Mouse (Mus musculus) embryonic facial prominence, embryonic 10.5 days (tissue): ENCODE results near the gene Rab1b. TPM values are rescaled to one million over a fixed set of nuclear protein-coding genes. Genes with fewer than 3 reads are reported as not detected.
A peak's percentile ranks its signal among the peaks of the same experiment; 100 is the strongest.
"Not testable (repeated sequence)": the region's sequence is repeated elsewhere in the genome, so short reads cannot be mapped to it uniquely, and the experiment has no call there.

Source experiments
- DNase-seq: peaks from one replicate; pipeline ENCODE4 v3.0.0-alpha.2; 2017; ENCODE audit warnings: low spot score
- H3K27ac ChIP-seq: fragments of 300-500 bp; sonication (generic); replicated peaks from 2 replicates; pipeline ENCODE4 v1.5.1; 2016; ENCODE audit warnings: mild to moderate bottlenecking
- H3K27me3 ChIP-seq: fragments of 300-500 bp; sonication (generic); replicated peaks from 2 replicates; pipeline ENCODE4 v1.6.1; 2016; ENCODE audit warnings: low read depth, mild to moderate bottlenecking; ENCODE audit not compliant: poor library complexity, severe bottlenecking
- H3K36me3 ChIP-seq: fragments of 300-500 bp; sonication (generic); replicated peaks from 2 replicates; pipeline ENCODE4 v1.6.1; 2016; ENCODE audit warnings: mild to moderate bottlenecking, moderate library complexity
- H3K4me1 ChIP-seq: fragments of 300-500 bp; sonication (generic); 2 replicates; pipeline ENCODE4 v1.6.1; 2016
- H3K4me3 ChIP-seq: fragments of 300-500 bp; sonication (generic); 2 replicates; pipeline ENCODE4 v1.5.1; 2016; ENCODE audit warnings: mild to moderate bottlenecking, moderate library complexity
- H3K9me3 ChIP-seq: fragments of 300-500 bp; sonication (generic); 2 replicates; pipeline ENCODE4 v1.6.1; 2016; ENCODE audit warnings: mild to moderate bottlenecking
- WGBS: fragments of 180-500 bp; shearing (Covaris S2); methylation state at CpG from one replicate; pipeline ENCODE4 v1.1.7; 2016; 5-methylcytosine and 5-hydroxymethylcytosine counted together
- polyA plus RNA-seq: library from polyadenylated mRNA; unstranded; fragments of >200 nt; fragmentation: Nextera tagmentation; extraction: Ambion mirVana; gene quantifications from 2 replicates; pipeline ENCODE4 v1.2.1, GENCODE M21; 2016

Rab1b gene
- polyA plus RNA-seq, 1 experiment from 2014 or later, result 266 TPM

DNA sequence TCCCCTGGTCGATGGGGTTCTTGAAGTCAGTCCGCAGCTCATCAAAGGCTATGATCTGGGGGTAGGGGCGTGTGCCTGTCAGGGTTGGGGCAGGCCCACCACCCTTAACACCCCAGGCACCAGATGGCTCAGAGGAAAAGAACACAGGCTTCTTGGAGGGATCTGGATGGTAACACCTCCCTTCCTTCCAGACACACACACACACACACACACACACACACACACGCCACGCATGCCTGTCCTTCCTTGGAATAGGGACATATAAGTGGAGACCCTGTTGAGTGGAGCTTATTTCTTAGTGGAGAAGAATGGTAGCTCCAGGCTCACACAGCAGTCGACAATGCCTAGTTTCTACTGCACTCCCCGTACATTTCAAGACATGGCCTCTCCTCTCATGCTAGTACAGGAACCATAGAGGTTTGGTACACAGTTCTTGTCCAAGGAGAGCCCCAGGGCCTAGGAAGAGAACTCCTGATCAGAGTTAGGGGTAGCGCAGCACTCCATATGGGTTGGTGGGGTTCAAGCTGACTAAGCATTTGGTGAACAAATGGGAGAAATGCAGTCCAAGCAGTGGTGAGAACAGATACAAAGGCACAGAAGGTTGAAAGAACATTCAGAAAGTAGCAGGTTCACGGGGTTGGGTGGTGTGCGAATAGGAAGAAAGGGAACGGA is 12.0 kb downstream of the Rab1b start:
- Histone ChIP-seq H3K27ac (no peak overlapping the region), H3K9me3 (no peaks in the 10 kb centered on the region), H3K4me1 (peaks cover 65% of the 10 kb centered on the region), H3K36me3 (peaks cover 51% of the 10 kb centered on the region), H3K4me3 (peak overlapping the region; percentile 80), H3K27me3 (peaks cover 21% of the 10 kb centered on the region)
- WGBS, result 47% methylated on average over 11 of the region's 11 CpGs
- no peak for DNase-seq

DNA sequence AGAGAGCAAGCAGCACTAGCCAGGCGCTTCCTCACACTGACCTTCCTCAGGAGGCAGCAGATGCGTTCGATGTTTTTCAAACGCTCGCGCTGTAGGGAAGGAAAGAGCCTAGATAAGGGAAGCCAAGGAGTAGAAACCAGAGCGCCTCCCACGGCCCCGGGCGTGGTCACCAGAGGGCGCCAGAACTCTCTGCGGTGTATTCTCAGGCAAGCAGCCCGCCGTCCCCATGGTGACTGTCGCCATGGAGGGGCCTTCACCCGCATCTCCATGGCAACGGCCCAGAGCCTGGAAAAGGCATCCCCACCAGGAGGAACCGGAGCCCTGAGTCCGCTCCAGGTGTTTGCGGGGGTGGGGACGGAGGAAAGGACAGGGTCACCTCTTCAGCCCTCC is 12.6 kb downstream of the Rab1b start:
- Histone ChIP-seq H3K4me3 (peak overlapping the region; percentile 80), H3K36me3 (peaks cover 46% of the 10 kb centered on the region), H3K27ac (no peak overlapping the region), H3K27me3 (peaks cover 21% of the 10 kb centered on the region), H3K9me3 (no peaks in the 10 kb centered on the region), H3K4me1 (peaks cover 63% of the 10 kb centered on the region)
- WGBS, result under 1% methylated on average over 21 of the region's 21 CpGs
- DNase-seq, result peak; percentile 98

GRCm38 (mm10) chr19:5093481-5094242 is 13.2 kb downstream of the Rab1b start:
- Histone ChIP-seq H3K9me3 (no peaks in the 10 kb centered on the region), H3K27ac (no peak overlapping the region), H3K27me3 (peaks cover 21% of the 10 kb centered on the region), H3K36me3 (peaks cover 42% of the 10 kb centered on the region), H3K4me3 (peak overlapping the region; percentile 80), H3K4me1 (peaks cover 63% of the 10 kb centered on the region)
- DNase-seq, result peak; percentile 23
- WGBS, result 76% methylated on average over 12 of the region's 12 CpGs

- 92% methylated on average over 10 of the region's 10 CpGs for WGBS
- no peak overlapping the region for H3K27ac ChIP-seq
- no peaks in the 10 kb centered on the region for H3K9me3 ChIP-seq
- H3K4me1 ChIP-seq, result peaks cover 56% of the 10 kb centered on the region
- H3K4me3 ChIP-seq, result no peak overlapping the region; the same call in 1 of the 2 replicates
- H3K27me3 ChIP-seq, result peaks cover 17% of the 10 kb centered on the region
- DNase-seq, result no peak
- peaks cover 42% of the 10 kb centered on the region for H3K36me3 ChIP-seq
These were observed 14.8 kb downstream of the Rab1b start for GRCm38 (mm10) chr19:5092083-5092482.

DNA sequence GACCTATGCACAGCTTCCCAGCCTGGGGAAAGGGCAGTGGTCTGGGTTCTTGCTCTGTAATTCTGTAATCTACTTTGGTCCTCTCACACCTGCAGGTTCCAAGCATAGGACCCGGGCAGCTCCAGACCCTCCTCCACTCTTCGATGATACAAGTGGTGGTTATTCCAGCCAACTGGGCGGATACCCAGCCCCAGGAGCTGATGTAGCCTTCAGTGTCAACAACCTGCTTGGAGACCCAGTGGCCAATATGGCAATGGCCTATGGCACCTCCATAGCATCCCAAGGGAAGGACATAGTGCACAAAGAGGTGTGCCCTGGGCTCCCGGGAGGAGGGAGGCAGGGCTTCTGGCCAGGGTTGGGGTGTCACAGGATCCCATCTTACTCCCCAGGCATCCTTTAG is 17.5 kb downstream of the Rab1b start:
- H3K4me3 ChIP-seq, result peak overlapping the region; percentile 90
- WGBS, result 89% methylated on average over 4 of the region's 4 CpGs
- no peak overlapping the region for H3K27ac ChIP-seq
- H3K4me1 ChIP-seq, result peaks cover 41% of the 10 kb centered on the region
- DNase-seq, result no peak
- no peaks in the 10 kb centered on the region for H3K9me3 ChIP-seq
- H3K36me3 ChIP-seq, result peaks cover 42% of the 10 kb centered on the region
- peaks cover 23% of the 10 kb centered on the region for H3K27me3 ChIP-seq

DNA sequence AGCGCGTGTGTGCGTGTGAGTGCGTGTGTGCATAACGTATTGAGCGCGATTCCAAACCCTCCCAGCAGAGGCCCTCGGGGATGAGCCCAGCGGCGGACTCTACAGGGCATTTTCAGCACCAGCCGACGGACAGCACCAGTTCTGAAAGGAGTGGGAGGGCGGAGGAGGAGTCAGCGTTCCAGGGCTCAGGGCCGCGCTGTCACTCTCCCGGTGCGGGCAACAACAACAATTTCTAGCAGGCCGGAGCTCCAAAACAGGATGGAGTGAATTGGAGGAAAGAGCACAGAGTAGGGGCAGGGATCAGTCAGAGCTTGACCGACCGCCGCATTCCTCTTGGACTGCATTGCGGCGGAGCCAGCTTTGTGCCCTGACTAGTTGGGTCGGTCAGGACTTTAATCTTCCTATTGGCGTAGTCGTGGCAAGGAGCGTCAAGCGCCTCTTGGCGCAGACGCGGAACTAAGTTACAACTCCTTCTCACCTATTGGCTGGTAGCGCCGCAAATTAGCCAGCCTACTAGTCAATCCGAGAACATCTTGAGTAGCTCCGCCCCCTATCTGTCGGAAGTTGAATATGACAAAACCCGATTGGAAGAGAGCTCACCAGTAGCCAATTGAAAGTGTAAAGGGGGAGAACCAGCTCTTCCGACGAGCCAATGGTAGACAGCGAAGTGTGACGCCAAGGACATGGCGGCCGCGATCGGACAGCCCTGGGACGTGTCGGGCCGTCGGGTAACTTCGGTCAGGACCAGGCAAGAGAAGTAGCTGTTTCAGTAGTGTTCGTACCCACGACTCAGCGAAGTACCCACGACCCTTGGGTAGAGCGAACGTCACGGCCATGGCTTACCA is 18.8 kb downstream of the Rab1b start, which contains the start of gene Yif1a:
Gene Yif1a (plus strand): TSS at position 655 of the 845 bp plus-strand sequence.
- Histone ChIP-seq H3K9me3 (no peaks in the 10 kb centered on the region), H3K27me3 (peaks cover 35% of the 10 kb centered on the region), H3K36me3 (peaks cover 34% of the 10 kb centered on the region), H3K4me1 (peaks cover 31% of the 10 kb centered on the region), H3K4me3 (peak within 1 kb of the TSS; percentile 90), H3K27ac (peak within 1 kb of the TSS; percentile 84)
- DNase-seq, result peak; percentile 95
- under 1% methylated on average over 58 of the region's 58 CpGs for WGBS

GRCm38 (mm10) chr19:5086533-5086932 is 20.3 kb downstream of the Rab1b start:
- WGBS, result 54% methylated on average over 4 of the region's 4 CpGs
- DNase-seq, H3K4me3 ChIP-seq, H3K27ac ChIP-seq, H3K9me3 ChIP-seq: not testable (repeated sequence)
- H3K27me3 ChIP-seq, result peaks cover 51% of the 10 kb centered on the region
- peaks cover 19% of the 10 kb centered on the region for H3K36me3 ChIP-seq
- peaks cover 34% of the 10 kb centered on the region for H3K4me1 ChIP-seq

DNA sequence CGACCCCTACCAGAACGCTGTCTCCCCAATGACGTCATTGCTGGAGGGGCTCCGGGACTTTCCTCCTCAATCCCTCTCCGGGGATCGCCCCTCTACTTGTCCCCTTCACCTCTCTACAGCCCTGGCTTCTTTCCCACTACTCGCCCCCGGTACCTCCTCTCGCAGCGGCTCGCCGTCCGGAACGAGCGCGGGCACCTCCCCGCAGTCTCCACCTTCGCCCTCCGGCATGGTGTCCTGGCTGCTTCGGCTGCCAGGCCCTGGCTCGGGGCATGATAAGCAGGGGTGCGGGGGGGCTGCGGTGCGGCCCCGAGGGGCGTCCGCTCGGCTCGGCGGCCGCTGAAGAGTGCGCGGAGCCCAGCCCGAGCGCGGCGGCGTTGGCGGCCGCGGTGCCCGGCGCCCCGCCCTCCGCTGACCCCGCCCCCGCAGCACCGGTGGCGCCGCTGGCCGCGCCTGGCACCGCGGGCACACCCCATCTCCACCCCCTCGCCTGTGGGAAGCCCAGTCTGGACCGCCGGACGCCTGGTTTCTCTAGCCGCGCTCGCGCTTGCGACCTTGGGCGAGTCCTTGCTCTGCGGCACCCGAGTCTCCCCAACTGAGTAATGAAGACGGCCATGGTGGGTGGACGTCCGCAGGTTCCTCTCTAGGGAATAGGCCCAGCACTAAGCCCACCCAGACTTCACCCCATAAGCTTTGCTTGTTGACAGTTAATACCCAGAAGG is 21.6 kb downstream of the Rab1b start, which contains the start of gene Tmem151a:
Gene Tmem151a (minus strand): TSS at position 387 of the 719 bp plus-strand sequence.
- H3K9me3 ChIP-seq, result no peaks in the 10 kb centered on the region

DNA sequence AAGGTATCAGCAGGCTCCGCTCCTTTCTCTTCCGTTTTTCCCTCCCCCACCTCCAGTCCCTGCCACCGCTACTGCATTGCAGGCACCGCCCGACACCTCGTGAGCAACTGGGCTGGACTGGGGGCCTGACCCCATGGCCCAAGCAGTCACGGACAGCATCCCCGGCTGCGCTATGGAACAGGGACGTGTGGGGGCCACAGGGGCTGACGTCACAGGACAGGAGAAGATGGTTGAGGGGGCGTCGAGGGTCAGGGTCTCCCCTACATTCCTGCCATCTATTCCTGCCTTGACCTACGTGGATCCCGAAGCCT is 22.1 kb downstream of the Rab1b start:
- WGBS, result 5% methylated on average over 15 of the region's 15 CpGs
- peak overlapping the region; percentile 58 for H3K4me3 ChIP-seq
- H3K36me3 ChIP-seq, result peaks cover 1% of the 10 kb centered on the region
- H3K4me1 ChIP-seq, result peaks cover 34% of the 10 kb centered on the region
- peaks cover 68% of the 10 kb centered on the region for H3K27me3 ChIP-seq
- H3K9me3 ChIP-seq, result no peaks in the 10 kb centered on the region
- H3K27ac ChIP-seq, result no peak overlapping the region
- DNase-seq, result no peak

More for the DNA sequence above, 21.6 kb downstream of the Rab1b start, which contains the start of gene Tmem151a:
- no peak for DNase-seq
- peak within 1 kb of the TSS; percentile 58 for H3K4me3 ChIP-seq
- H3K36me3 ChIP-seq, result peaks cover 6% of the 10 kb centered on the region
- H3K27ac ChIP-seq, result no peak within 1 kb of the TSS
- peaks cover 63% of the 10 kb centered on the region for H3K27me3 ChIP-seq
- WGBS, result under 1% methylated on average over 69 of the region's 69 CpGs
- peaks cover 34% of the 10 kb centered on the region for H3K4me1 ChIP-seq

DNA sequence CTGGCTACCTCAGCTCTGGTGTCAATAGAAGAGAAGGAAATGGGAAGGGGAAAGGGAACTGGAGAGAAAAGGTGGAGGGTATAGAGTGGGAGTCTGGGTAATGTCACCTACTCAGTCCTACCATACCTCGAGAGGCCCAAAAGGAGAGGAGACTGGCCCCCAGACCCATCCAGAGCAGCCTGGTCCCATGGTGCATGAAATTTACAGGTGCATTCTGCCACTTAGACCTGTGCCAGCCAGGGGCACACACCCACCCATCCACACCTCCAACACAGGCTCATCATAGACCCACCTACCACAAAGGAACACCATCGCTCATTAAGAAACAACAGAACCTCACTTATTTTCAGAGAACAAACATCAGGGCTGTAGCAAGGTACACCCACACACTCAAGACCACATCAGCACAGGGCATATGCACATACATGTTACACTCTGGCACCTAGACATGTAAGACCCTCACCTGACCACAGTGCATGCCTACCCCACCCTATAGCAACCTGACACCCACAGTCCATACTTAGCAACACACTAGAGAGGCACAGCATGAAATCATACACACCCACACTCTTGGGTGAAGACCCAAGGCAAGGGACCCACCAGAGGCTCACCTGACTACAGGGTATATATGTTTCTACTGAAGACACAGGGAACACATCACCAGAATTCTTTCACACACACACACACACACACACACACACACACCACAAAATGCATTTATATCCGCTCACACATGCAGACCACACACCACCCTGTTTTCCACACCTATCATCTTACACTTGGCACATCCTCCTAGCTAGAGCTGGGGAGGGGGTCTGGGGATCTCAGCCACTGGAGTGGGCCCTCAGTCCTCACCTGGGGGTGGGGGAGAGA is 22.7 kb downstream of the Rab1b start:
- 73% methylated on average over 3 of the region's 3 CpGs for WGBS
- Histone ChIP-seq H3K27me3 (peaks cover 73% of the 10 kb centered on the region), H3K4me3 (peak overlapping the region; percentile 58; the same call in 1 of the 2 replicates)

DNA sequence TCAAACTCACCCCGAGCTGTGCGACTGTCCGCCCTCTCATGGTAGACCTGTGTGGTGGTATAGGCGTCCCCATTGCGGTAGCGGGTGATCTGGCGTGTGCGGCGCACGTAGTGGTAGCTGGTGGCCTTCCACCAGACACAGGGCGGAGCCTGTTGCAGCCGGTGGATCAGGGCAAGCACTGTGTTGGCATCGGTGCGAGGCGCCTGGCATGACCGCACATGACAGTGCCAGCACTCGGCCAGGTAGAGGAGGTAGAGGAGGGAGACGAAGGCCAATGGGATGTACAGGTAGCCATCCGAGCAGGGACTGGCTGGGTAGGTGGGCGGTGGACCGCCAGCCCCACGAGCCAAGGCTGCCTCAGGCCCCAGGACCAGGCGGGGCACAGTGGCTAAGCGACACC is 24.3 kb downstream of the Rab1b start:
- no peak overlapping the region for H3K27ac ChIP-seq
- no peak overlapping the region for H3K4me3 ChIP-seq
- H3K27me3 ChIP-seq, result peaks cover 73% of the 10 kb centered on the region
- no peaks in the 10 kb centered on the region for H3K9me3 ChIP-seq
- 72% methylated on average over 24 of the region's 24 CpGs for WGBS
- H3K36me3 ChIP-seq, result no peaks in the 10 kb centered on the region
- peaks cover 20% of the 10 kb centered on the region for H3K4me1 ChIP-seq
- DNase-seq, result no peak

More for the DNA sequence above, 22.7 kb downstream of the Rab1b start:
- no peak for DNase-seq
- Histone ChIP-seq H3K36me3 (no peaks in the 10 kb centered on the region), H3K27ac (no peak overlapping the region), H3K9me3 (no peaks in the 10 kb centered on the region), H3K4me1 (peaks cover 29% of the 10 kb centered on the region)
